Mouse (Mus musculus) large intestine, adult 2 months (tissue): ENCODE results near the gene 4930572O03Rik. TPM values are rescaled to one million over a fixed set of nuclear protein-coding genes. Genes with fewer than 3 reads are reported as not detected.
"Not testable (repeated sequence)": the region's sequence is repeated elsewhere in the genome, so short reads cannot be mapped to it uniquely, and the experiment has no call there.

Experiments used
- DNase-seq: peaks from one replicate; pipeline ENCODE4 v3.0.0-alpha.2; 2012; ENCODE audit warnings: low read depth, low spot score
- WGBS: fragments of 180-500 bp; shearing (Covaris S2); methylation state at CpG from one replicate; pipeline ENCODE4 v1.1.7; 2018; 5-methylcytosine and 5-hydroxymethylcytosine counted together
- polyA plus RNA-seq: library from polyadenylated mRNA; depleted of rRNA; stranded (reverse); fragments of >200 nt; gene quantifications from 2 replicates; pipeline ENCODE4 v1.2.3, GENCODE M21; 2012; rRNA removed

The 4930572O03Rik gene
- not detected in 2 replicates for polyA plus RNA-seq

DNA sequence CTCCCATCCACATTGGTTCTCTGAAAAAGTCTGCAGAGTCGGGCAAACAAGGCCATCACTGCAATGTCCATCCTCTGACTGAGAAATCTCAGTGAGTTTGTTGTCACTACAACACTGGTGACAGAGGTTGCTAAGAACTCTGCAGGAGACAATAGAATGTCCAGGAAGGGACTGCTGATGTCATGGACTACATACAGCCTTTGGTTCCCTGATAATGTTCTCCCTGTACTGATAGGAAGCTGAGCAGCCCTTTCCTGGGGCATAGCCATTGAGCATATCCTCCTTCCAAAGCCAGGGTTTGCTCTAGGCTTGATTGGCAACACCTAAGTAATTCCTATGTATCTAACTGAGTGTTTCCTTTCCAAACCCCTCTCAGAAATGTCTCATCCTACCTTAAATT is at the start of gene 4930572O03Rik:
Gene 4930572O03Rik, minus strand, starts transcription at position 101 of the 400 bp plus-strand sequence.
- WGBS = 51% methylated on average over 1 of the region's 1 CpGs
- not testable (repeated sequence) for DNase-seq

DNA sequence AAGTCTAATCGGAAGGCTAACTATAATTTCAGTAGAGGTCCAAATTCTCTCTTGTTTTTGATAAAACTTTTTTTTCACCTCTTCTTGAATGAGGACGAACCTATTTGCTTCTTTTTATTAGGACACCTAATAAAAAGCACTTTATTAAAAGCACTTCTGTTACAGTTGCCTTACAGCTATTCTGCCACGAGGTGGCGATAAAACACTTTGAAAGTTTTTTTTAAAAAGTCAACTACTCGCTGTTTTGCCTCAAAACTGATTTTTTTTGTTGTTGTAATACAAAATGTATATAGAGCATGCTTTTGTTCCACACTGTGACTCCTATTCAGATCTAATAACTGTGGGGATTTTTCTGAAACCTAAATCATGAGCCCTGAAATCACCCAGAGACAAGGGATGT is 46.0 kb upstream of the 4930572O03Rik start:
- DNase-seq = not testable (repeated sequence)
- WGBS = 25% methylated on average over 5 of the region's 5 CpGs

DNA sequence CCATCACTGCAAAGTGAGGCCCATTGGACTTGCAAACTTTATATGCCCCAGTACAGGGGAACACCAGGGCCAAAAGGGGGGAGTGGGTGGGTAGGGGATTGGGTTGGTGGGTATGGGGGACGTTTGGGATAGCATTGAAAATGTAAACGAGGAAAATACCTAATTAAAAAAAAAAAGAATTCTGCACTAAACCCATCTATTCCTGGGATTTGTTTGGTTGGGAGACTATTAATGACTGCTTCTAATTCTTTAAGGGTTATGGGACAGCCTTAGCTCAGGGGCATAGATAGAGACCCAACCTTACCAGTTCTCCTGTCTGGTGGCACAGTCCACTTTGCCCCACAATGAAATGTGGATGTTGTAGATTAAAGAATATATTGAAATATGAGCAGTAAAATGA is 40.9 kb upstream of the 4930572O03Rik start:
- WGBS = 23% methylated on average over 2 of the region's 2 CpGs
- not testable (repeated sequence) for DNase-seq

DNA sequence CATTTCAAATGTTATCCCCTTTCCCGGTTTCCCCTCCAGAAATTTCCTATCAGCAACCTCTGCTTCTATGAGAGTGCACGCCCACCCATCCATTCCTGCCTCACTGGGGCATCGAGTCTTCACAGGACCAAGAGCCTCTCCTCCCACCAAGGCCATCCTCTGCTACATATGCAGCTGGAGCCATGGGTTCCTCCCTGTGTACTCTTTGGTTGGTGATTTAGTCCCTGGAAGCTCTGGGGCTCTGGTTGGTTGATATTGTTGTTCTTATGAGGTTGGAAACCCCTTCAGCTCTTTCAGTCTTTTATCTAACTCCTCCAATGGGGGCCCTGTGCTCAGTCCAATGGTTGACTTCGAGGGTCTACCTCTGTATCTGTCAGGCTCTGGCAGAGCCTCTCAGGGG is 35.0 kb upstream of the 4930572O03Rik start:
- 73% methylated on average over 4 of the region's 4 CpGs for WGBS
- not testable (repeated sequence) for DNase-seq

DNA sequence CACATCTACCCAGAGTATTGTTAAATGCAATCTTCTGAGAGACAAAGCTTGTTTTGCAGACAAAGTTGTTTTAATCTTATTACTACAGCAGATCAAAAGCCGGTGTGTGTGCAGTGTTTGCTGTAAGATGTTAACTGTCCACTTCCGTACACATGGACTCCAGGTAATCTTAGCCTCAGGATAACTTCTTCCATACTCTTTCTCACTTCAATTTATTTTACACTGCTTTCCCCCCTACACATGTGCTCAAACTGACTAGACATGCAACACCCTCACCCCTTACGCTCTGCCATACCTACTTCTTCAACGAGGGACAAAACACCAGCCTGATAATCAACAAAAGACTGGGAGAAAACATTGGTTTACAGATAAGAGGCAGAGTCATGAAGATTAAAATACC is 34.0 kb upstream of the 4930572O03Rik start:
- WGBS = 78% methylated on average over 4 of the region's 4 CpGs

DNA sequence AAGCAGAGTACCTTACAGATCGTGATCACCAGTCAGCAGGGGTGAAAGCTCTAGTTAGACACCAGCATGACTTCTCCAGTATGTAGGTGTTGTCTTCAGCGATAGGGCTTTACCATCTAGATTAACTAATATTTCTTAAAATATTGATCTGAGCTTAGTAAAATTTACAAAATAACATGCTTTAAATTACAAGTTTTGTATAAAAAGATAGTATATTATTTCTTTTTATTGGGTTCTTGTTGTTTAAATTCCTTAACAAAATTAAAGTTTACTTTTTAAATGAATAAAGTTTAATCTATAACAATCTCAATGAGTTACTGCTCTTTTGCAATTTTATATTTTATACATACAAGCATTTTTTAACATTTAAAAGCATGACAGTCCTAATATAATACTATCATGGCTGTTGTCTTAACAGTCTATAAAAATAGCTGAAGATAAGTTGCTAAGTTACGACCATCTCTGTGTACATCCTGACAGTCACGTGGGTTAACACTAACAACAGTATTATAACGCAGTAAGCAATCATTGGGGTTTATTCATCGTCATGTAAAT is 32.9 kb upstream of the 4930572O03Rik start:
- DNase-seq = not testable (repeated sequence)
- WGBS = 53% methylated on average over 6 of the region's 6 CpGs

More for the DNA sequence above, 34.0 kb upstream of the 4930572O03Rik start:
- DNase-seq = not testable (repeated sequence)

DNA sequence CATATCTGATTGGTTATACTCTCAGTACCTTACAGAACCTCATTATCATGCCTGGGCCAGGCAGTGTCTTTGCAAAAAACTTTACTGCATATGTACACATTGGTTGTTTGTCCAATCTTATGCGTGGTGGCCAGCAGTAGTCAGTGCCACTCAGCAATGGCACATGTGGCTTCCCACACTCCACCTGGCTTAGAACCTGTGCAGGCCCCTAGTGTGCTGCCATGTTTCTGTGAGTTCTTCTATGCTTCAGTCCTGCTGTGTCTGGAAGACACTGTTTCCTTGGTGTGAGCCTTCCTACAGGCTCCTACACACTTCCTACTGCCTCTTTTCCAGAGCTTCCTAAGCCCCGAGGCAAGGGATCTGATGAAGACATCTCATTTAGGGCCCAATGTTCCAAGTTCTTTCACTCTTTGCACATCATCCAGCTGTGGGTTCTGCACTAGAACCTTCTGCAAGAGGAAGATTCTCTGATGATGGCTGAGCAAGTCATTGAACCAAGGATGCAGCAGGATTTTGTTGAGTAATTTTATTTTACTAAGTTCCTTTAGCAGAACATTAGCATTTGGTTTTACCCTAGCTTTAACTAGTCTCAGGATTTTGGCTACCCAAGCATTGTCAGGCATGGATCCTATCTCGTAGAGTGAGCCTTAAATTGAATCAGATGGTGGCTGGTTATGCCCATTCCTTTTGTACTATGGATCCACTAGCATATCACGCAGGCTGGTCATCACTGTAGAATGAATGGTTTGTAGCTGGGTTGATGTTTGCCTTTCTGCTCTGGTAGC is 32.2 kb upstream of the 4930572O03Rik start:
- DNase-seq = not testable (repeated sequence)

DNA sequence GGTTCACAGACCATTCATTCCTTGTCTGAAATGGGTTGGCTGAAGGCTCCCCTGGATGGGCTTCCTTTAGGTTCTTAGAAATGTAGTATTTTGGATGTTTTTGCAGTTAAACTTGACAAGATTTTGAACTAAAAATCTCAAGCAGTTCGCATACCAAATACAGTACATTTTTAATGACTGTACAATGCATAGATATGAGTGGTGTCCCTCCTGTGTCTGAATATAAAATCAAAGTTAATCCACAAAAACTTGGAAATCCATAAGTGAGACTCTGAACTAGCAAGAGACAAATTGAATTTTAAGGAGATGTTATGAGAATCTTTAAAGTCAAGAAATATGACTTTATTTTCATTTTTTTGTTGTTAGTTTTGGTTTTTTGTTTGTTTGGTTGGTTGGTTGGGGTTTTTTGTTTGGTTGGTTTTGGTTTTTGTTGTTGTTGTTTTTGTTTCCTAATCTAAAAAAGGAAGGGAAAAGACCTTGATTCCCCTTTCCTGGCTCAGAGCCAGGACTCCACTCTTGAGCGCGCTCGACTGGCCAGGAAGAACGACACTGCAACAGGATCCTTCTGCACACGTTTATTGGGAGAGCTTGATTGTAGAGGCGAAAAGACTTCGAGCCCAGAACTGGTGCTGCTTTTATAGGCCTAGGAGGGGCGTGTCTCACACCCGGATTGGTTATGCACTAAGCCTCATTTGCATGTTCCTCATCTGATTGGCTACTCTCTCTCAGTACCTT is 24.6 kb upstream of the 4930572O03Rik start:
- 74% methylated on average over 8 of the region's 10 CpGs for WGBS
- DNase-seq = not testable (repeated sequence)

More for the DNA sequence above, 32.2 kb upstream of the 4930572O03Rik start:
- 64% methylated on average over 4 of the region's 4 CpGs for whole genome bisulfite sequencing

DNA sequence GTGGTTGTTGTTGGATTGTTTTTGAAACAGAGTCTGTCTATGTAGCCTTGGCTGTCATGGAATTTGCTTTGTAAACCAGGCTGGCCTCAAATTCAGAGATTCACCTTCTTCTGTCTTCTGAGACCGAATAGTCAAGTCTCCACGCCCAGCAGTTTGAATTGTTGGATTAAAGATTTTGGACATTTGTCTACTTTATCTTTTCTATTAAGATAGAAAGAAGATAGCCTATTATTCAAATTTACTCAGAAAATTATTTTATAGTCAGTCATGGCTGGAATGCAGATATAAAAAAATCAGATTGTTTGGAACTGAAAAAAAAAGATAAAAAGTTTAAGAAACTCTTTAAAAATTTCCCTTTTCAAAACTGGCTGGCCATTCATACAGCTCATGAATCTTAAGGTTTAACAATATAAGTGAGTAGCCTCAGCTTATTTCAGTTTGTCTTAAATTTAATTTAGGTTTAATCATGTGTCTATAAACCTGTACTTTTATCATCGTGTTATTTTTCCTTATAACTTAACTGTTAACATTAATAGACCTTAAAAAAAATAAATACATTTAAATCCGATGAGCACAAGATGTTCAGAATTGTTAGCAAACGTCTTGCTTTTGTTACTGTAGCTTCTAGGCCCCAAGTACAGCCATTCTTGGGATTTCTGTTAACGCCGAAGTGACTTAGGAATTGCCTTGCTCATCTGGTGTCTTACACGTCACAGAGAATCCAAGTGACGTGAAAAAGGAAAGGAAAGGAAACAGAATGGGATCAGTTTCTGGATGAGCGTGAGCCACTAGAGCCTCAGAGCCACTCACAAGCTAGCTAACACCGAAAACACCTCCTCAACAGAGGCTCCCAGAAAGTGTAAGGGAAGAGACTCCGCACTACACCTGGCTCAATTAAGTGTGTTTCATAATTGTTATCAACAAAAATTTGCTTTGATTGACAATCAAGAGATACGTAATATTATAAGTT is 23.4 kb upstream of the 4930572O03Rik start:
- DNase-seq = not testable (repeated sequence)
- WGBS = 64% methylated on average over 13 of the region's 13 CpGs

DNA sequence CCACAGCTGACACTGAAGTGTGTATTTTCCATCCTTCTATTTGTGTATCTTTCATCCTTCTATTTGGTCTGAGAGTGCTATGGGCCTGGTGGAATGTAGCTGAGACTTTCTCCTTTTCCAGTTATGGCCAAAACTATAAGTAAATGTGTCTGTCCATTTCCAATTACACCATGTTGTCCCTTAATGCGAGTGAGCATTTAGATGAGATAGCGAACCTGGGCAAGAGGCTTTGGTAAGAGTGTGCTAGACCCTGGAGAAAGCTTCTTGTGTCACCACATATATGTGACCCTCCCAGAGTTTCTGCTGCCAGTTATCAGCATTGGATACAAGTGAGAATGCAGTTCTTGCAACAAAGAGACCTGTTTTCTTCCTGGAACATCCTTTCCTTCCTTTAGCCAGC is 22.0 kb upstream of the 4930572O03Rik start:
- DNase-seq = not testable (repeated sequence)
- 67% methylated on average over 2 of the region's 2 CpGs for WGBS

DNA sequence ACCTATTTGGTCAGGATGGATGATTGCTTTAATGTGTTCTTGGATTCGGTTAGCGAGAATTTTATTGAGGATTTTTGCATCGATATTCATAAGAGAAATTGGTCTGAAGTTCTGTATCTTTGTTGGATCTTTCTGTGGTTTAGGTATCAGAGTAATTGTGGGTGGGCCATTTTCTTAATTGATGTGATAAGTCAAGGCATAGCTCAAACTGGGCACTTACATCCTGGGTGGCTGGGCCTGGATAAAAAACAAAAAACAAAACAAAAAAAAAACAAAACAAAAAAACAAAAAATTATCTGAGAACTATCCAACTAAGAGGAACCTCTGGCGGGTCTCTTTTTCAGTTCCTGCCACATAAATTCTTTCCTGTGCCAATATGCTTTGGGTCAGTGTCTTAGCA is 20.9 kb upstream of the 4930572O03Rik start:
- 85% methylated on average over 4 of the region's 4 CpGs for WGBS
- not testable (repeated sequence) for DNase-seq

DNA sequence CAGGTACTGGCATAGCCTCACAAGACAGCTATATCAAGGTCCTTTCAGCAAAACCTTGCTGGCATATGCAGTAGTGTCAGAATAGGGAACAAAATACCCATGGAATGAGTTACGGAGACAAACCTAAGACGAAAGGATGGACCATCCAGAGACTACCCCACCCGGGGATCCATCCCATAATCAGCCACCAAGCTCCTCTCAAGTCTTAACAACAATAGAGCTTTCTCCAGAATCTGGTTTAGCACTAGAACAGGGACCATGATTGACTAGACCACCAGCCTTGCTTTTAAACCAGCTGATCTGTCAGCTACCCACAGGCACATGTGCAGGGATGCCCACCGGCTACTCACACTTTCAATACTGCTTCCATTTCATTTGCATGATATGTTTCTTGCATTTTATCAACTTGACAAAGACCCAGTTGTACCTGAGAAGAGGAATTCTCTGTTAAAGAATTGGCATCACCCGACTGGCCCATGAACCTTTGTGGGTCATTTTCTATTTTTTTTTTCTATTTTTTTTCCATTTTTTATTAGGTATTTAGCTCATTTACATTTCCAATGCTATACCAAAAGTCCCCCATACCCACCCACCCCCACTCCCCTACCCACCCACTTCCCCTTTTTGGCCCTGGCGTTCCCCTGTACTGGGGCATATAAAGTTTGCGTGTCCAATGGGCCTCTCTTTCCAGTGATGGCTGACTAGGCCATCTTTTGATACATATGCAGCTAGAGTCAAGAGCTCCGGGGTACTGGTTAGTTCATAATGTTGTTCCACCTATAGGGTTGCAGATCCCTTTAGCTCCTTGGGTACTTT is 17.8 kb upstream of the 4930572O03Rik start:
- 93% methylated on average over 5 of the region's 8 CpGs for WGBS
- not testable (repeated sequence) for DNase-seq

DNA sequence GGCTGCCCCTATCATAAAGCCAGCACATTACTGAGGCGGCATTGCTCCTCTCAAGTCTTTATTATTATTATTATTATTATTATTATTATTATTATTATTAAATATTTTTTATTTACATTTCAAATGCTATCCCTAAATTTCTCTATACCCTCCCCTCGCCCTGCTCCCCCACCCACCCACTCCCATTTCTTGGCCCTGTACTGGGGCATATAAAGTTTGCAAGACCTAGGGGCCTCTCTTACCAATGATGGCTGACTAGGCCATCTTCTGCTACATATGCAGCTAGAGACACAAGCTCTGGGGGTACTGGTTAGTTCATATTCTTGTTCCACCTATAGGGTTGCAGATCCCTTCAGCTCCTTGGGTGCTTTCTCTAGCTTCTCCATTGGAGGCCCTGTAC is 17.1 kb upstream of the 4930572O03Rik start:
- 72% methylated on average over 2 of the region's 2 CpGs for WGBS
- not testable (repeated sequence) for DNase-seq

DNA sequence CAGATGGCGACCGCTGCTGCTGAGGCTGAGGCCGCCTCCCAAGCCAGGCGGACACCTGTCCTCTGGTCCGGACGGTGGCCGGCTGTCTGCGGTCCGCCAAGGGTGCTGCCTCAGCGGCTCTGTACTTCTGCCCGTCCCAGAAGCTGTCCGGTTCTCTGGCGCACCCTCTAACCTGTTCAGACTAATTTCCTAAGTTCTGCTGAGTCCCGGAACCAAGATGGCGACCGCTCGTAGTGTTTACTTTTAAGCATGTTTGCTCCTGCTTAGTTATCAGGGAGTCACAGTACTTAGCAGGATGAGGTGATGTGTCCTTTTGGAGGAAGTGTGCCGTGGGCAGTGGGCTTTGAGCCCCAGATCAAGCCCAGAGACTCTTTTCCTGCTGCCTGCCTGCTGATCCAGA is 13.9 kb upstream of the 4930572O03Rik start:
- whole genome bisulfite sequencing = 82% methylated on average over 9 of the region's 18 CpGs

DNA sequence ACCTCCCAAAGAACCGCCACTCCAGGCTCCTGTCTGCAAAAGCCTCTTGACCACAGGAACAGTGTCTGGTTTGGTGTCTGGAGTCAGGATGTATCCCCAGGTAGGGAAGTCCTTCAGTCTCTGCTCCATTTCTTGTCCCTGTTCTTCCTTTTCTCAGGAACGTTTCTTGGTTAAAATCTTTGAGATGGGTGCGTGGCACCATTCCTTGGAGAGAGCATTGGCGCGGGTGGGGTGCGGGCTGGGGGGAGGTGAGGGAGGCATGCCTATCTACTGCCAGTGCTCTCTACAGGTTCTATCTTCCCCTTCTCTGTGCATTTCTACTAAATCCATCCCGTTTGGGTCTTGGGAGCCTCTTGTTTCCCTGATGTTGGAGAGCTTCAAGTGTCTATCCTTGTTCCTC is 7.0 kb upstream of the 4930572O03Rik start:
- DNase-seq = not testable (repeated sequence)

More for the DNA sequence above, 13.9 kb upstream of the 4930572O03Rik start:
- DNase-seq = not testable (repeated sequence)

DNA sequence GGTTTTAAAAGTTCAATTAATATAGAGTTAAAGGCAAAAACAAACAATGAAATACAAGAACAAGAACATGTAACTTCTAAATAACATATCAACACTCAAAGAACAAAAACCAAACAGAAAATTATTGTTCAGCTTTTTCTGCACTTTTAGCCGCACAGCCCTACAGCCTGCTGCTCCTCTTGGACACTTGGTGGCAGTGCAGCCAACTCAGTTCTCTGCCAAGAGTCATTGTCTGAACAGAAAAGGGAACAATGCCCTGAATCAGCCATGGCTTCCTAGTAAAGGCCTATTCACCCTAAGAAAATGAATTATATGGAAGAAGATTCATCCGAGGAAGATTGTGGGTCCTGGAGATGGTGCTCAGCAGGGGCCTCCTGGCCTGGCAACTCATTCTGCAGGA is 4.5 kb downstream of the 4930572O03Rik start:
- 68% methylated on average over 2 of the region's 2 CpGs for WGBS
- DNase-seq = not testable (repeated sequence)

More for the DNA sequence above, 7.0 kb upstream of the 4930572O03Rik start:
- WGBS = 74% methylated on average over 7 of the region's 7 CpGs

DNA sequence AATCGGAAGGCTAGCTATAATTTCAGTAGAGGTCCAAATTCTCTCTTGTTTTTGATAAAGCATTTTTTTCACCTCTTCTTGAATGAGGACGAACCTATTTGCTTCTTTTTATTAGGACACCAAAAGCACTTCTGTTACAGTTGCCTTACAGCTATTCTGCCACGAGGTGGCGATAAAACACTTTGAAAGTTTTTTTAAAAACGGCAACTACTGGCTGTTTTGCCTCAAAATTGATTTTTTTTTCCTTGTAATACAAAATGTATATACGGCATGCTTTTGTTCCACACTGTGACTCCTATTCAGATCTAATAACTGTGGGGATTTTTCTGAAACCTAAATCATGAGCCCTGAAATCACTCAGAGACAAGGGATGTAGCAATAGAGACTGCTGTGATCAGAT is 11.2 kb downstream of the 4930572O03Rik start:
- 24% methylated on average over 6 of the region's 6 CpGs for WGBS
- not testable (repeated sequence) for DNase-seq

DNA sequence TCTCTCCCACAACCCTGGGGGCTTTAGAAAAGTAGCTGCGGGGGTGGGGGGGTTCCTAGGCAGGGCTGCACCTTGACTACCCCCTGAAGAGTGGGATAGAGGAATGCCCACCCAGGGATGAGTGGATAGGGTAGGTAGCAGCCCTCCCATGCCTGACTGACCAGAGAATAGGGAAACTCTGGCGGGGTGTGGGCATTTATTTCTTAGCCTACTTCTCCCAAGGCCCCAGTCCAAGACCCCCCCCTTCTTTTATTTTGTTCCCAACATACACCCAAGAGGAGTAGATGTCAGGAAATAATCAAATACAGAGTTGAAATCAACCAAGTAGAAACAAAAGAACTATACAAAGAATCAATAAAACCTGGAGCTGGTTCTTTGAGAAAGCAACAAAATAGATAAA is 19.2 kb downstream of the 4930572O03Rik start:
- 53% methylated on average over 2 of the region's 2 CpGs for WGBS
- not testable (repeated sequence) for DNase-seq
